Mouse (Mus musculus): ENCODE data around the gene Olfr1238.

The Olfr1238 gene

DNA sequence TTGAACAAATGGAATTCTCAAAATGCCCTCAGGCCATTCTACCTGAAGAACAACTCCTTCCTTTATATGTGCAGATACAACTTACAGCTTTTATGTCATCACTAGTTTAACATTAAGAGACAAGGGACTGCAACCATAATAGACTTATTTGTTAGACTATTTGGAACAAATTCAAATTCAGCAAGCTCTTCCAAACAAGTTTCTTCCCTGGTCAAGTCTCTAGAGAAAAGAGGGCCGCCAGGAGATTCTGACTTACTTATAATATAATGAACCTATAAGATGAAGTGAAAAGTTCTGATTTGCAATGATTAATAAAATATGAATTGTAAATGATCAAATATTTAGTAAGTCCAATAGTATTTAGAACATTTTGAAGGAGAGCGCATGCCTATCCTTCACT, at the start of gene Olfr1238:
Gene Olfr1238 (minus strand): TSS at position 101 of the 400 bp plus-strand sequence.
- DNase-seq = no peak

- DNase-seq = no peak
These were observed 33.4 kb upstream of the Olfr1238 start, which contains the start of gene Olfr1240 for GRCm38 (mm10) chr2:89442900-89443299. Olfr1240 (minus strand) TSS chr2:89443000.

DNA sequence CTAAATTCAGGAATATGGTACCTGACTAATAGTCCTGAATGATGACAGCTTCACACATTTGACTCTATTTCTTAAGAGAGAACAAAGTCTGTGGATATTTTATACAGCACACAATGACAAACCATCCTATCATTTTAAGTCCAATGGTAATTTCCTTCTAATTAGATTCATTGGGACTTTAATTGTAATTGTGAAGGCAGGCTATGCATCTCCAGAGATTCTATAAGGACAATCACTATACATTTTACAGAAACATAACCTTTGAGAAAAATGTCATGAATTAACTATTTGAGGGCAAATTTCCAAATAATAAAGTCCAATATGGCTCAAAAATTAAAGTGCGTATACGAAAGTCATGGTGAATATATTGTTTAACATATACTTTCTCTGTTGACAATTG, 10.8 kb upstream of the Olfr1238 start, which contains the start of gene Olfr1239:
Gene Olfr1239 (minus strand): TSS at position 101 of the 400 bp plus-strand sequence.
- DNase-seq = no peak

- no peak for DNase-seq
These were observed 5.1 kb upstream of the Olfr1238 start for GRCm38 (mm10) chr2:89414557-89414956.

GRCm38 (mm10) chr2:89400882-89401281, 8.6 kb downstream of the Olfr1238 start:
- DNase-seq = no peak

DNA sequence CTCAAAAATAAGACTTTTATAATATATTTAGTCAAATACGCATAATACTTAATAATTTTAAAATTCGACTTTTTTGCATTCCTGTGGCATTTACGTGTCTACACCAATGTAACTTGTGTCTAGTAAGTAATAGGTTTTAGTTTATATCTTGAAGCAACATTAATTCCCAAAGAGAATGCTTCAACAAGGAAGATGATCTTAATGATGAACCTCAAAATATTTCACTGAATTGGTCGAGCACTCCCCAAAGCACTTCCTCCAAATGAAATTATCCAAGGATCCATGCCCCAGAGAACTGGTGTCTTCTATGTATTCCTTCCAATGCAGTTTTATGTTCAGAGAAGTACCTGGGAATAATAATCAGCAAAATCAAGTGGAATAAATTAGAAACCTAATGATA, 44.7 kb downstream of the Olfr1238 start, which contains the start of gene Olfr1234:
Gene Olfr1234 (minus strand): TSS at position 101 of the 400 bp plus-strand sequence.
- DNase-seq = no peak
